Mouse (Mus musculus): ENCODE measurements around the gene Pcbp4. TPM values are rescaled to one million over a fixed set of nuclear protein-coding genes. Genes with fewer than 3 reads are reported as not detected.

Gene Pcbp4
- polyA plus RNA-seq, 2 experiments = 88.0 to 238 TPM

DNA sequence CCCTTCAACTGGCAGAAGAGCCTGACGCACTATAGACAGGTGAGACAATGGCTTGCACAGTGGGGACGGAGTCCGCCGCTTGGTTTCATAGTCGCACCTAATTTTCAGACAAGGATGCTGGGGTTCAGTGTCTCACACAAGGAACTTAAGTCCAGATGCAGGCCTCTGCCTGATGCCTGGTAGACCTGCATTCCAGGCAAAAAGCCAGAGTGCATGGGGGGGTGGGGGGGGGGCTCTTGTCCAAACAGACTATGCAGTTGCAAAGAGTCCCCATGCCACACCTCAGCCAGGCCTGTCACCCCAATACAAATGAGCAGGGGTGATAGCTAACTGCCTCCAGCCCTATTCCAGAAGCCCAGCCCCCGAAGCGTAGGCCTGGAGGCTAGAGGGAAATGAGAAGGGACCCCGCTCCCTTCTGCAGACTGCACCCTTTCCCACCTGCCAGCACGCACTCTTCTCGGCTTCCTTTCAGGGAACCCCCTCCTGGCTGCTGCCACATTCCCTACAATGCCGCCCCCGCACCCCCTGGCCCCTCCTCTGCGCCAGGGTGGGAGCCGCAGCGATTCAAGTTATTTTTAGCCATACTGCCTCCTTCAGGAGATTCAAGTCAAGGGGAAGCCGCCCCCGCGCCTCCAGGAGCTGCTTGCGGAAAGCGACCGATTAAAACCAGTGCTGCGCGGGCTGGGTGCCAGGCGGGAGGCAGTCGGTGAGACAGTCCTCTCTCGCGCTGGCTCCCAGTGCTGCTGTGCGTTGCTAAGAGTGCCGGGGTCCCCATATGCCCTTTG is 35.1 kb upstream of the Pcbp4 start:
- 0 out of 2 replicates have a peak, but pooled peaks have one; percentile 46 for TF ChIP-seq POLR2A (IDR thresholded peaks at IDR 0.05; ENCODE audit: borderline replicate concordance, extremely low read depth, insufficient read depth, insufficient read length)
- peak; percentile 73 for ATAC-seq (ENCODE audit: low FRiP score, low read depth)
- peak; percentile 90 for DNase-seq (ENCODE audit: low spot score)
- peaks cover 43% of the 10 kb centered on the region for H3K4me1 ChIP-seq (ENCODE audit: control insufficient read depth, insufficient read depth, low read length)
- no peaks in the 10 kb centered on the region for H3K36me3 ChIP-seq (ENCODE audit: control insufficient read depth, insufficient read depth, low read length)
- H3K27ac ChIP-seq (replicated peaks; ENCODE audit: low read depth, low read length) = peak overlapping the region; percentile 53
- 14% methylated on average over 29 of the region's 29 CpGs for WGBS
- no peaks in the 10 kb centered on the region for H3K9me3 ChIP-seq (ENCODE audit: control insufficient read depth, low read length)
- H3K9ac ChIP-seq (ENCODE audit: low read depth, low read length, severe bottlenecking) = peak overlapping the region; percentile 25
- H3K4me3 ChIP-seq (replicated peaks; ENCODE audit: low read length) = peak overlapping the region; percentile 18
- H3K27me3 ChIP-seq (ENCODE audit: control insufficient read depth, insufficient read depth, low read length) = no peaks in the 10 kb centered on the region
- H3K4me2 ChIP-seq (replicated peaks; ENCODE audit: low read depth, low read length, severe bottlenecking) = peak overlapping the region; percentile 51

DNA sequence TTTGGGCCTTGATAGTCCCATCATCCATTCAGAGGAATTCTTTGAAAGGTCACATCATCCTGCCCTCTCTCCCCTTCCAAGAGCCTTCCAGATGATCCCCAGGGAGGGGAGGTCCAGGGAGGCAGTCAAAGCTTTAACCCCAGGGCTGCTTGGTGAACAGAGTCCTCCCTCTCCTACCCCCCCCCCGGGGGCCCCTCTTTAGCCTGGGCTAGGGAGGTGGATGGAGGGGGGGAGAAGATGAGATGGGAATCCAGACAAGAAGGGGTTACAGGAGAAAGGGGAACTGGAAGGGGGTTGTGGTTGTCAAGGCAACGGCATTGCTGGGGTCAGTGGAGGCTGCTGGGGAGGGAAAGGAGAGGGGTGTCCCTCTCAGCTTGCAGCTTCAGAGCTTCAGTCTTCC is 32.5 kb upstream of the Pcbp4 start:
- TF ChIP-seq POLR2A (IDR thresholded peaks at IDR 0.05; ENCODE audit: borderline replicate concordance, extremely low read depth, insufficient read depth, insufficient read length) = no peak
- 3% methylated on average over 2 of the region's 2 CpGs for WGBS
- peak; percentile 58 for ATAC-seq (ENCODE audit: low FRiP score, low read depth)
- Histone ChIP-seq H3K9me3 (ENCODE audit: control insufficient read depth, low read length) (no peaks in the 10 kb centered on the region), H3K4me3 (replicated peaks; ENCODE audit: low read length) (no peak overlapping the region), H3K27ac (replicated peaks; ENCODE audit: low read depth, low read length) (peak overlapping the region; percentile 20; the same call in 1 of the 2 replicates), H3K27me3 (ENCODE audit: control insufficient read depth, insufficient read depth, low read length) (no peaks in the 10 kb centered on the region), H3K9ac (ENCODE audit: low read depth, low read length, severe bottlenecking) (no peak overlapping the region), H3K4me1 (ENCODE audit: control insufficient read depth, insufficient read depth, low read length) (peaks cover 43% of the 10 kb centered on the region), H3K36me3 (ENCODE audit: control insufficient read depth, insufficient read depth, low read length) (no peaks in the 10 kb centered on the region), H3K4me2 (replicated peaks; ENCODE audit: low read depth, low read length, severe bottlenecking) (0 out of 2 replicates have a peak overlapping the region, but pooled peaks have one; percentile 14)
- DNase-seq (ENCODE audit: low spot score) = peak; percentile 59

DNA sequence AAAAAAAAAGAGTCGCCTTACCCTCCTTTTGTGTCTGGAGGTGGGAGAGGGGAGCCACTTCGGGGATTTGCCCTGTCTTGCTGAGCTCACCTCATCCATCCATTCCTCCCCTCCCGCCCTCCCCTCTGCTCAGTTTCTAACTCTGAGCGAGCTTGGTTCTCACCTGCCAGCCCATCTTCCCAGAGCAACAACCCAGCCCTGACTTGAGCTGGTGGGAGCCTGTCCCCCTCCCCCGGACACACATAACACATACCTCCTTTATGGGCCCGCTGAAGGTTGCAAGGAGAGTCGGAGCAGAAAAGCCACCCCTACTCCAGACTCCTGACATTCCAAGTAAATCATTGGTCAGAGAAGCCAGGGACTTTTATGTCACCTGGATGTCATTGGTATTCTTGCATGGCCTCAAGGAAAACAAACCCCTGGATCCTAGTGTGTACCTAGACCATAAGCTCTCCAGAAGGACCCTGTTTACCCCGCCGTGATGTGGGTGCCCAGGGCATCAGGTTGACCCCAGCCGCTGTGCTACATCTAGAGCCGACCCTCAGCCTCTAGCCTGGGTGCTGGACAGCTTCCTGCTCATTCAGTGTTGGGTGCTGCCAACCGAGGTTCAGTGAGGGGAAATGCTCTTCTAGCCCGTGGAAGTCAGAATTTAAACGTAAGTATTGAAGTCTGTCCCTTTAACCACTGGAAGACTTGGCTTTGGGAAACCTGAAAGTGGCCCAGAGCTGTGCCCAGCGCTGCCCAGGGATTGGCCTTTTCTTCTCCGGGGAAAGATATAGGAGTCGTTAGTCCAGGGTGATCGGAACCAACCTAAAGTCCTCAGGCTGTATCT is 31.8 kb upstream of the Pcbp4 start:
- Histone ChIP-seq H3K4me1 (ENCODE audit: control insufficient read depth, insufficient read depth, low read length) (peaks cover 43% of the 10 kb centered on the region), H3K9me3 (ENCODE audit: control insufficient read depth, low read length) (no peaks in the 10 kb centered on the region), H3K9ac (ENCODE audit: low read depth, low read length, severe bottlenecking) (no peak overlapping the region), H3K36me3 (ENCODE audit: control insufficient read depth, insufficient read depth, low read length) (no peaks in the 10 kb centered on the region), H3K4me3 (replicated peaks; ENCODE audit: low read length) (no peak overlapping the region), H3K27ac (replicated peaks; ENCODE audit: low read depth, low read length) (0 out of 2 replicates have a peak overlapping the region, but pooled peaks have one; percentile 20), H3K27me3 (ENCODE audit: control insufficient read depth, insufficient read depth, low read length) (no peaks in the 10 kb centered on the region), H3K4me2 (replicated peaks; ENCODE audit: low read depth, low read length, severe bottlenecking) (peak overlapping the region; percentile 33)
- 13% methylated on average over 18 of the region's 18 CpGs for WGBS
- TF ChIP-seq POLR2A (IDR thresholded peaks at IDR 0.05; ENCODE audit: borderline replicate concordance, extremely low read depth, insufficient read depth, insufficient read length) = no peak
- ATAC-seq (ENCODE audit: low FRiP score, low read depth) (peak; percentile 13; the same call in 1 of the 2 replicates), DNase-seq (ENCODE audit: low spot score) (no peak)

DNA sequence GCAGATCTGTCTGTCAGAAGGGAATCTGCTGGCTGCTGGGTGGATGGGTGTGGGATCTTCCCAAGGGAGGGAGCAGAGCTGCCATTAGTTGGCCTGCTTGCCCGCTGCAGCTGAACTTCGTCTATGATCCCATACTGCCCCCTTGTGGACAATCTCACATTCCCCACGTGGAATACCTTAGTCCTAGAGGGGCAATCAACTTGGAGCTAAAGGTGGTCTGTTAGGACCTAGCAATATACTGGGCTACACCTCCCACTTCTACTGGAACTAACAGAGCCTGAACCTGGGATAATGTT is 31.3 kb upstream of the Pcbp4 start:
- WGBS = 0% methylated on average over 3 of the region's 3 CpGs
- DNase-seq (ENCODE audit: low spot score) = peak; percentile 93
- Histone ChIP-seq H3K27me3 (ENCODE audit: control insufficient read depth, insufficient read depth, low read length) (no peaks in the 10 kb centered on the region), H3K9ac (ENCODE audit: low read depth, low read length, severe bottlenecking) (no peak overlapping the region), H3K4me2 (replicated peaks; ENCODE audit: low read depth, low read length, severe bottlenecking) (peak overlapping the region; percentile 33), H3K4me1 (ENCODE audit: control insufficient read depth, insufficient read depth, low read length) (peaks cover 43% of the 10 kb centered on the region), H3K4me3 (replicated peaks; ENCODE audit: low read length) (no peak overlapping the region), H3K9me3 (ENCODE audit: control insufficient read depth, low read length) (no peaks in the 10 kb centered on the region), H3K36me3 (ENCODE audit: control insufficient read depth, insufficient read depth, low read length) (no peaks in the 10 kb centered on the region), H3K27ac (replicated peaks; ENCODE audit: low read depth, low read length) (no peak overlapping the region)
- TF ChIP-seq POLR2A (IDR thresholded peaks at IDR 0.05; ENCODE audit: borderline replicate concordance, extremely low read depth, insufficient read depth, insufficient read length) = no peak
- ATAC-seq (ENCODE audit: low FRiP score, low read depth) = peak; percentile 69

DNA sequence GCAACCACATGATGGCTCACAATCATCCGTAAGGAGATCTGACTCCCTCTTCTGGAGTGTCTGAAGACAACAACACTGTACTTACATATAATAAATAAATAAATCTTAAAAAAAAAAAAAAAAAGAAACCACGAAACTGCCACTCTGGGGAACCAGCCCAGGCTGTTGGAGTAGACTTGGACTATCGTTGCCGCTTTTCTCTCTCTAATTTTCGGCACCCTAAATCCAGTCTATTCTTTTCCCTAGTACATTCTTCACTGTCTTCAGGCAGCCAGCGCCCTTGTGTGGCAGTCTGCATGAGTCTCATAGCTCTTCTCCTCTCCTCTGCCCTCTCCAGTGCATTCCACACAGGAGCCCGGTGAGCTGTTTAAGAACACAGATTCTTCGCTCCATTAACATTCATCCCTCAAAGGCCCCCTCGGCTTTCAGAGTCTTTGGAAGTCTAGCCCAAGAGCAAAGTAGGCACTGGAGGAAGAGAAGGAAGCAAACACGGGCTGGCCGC is 24.3 kb upstream of the Pcbp4 start:
- peak overlapping the region; percentile 91 for H3K4me3 ChIP-seq (replicated peaks; ENCODE audit: low read length)
- peak overlapping the region; percentile 88 for H3K4me2 ChIP-seq (replicated peaks; ENCODE audit: low read depth, low read length, severe bottlenecking)
- no peaks in the 10 kb centered on the region for H3K27me3 ChIP-seq (ENCODE audit: control insufficient read depth, insufficient read depth, low read length)
- peak overlapping the region; percentile 97 for H3K27ac ChIP-seq (replicated peaks; ENCODE audit: low read depth, low read length)
- TF ChIP-seq POLR2A (IDR thresholded peaks at IDR 0.05; ENCODE audit: borderline replicate concordance, extremely low read depth, insufficient read depth, insufficient read length) = no peak
- 14% methylated on average over 11 of the region's 11 CpGs for WGBS
- peak overlapping the region; percentile 61 for H3K9ac ChIP-seq (ENCODE audit: low read depth, low read length, severe bottlenecking)
- peaks cover 33% of the 10 kb centered on the region for H3K36me3 ChIP-seq (ENCODE audit: control insufficient read depth, insufficient read depth, low read length)
- ATAC-seq (ENCODE audit: low FRiP score, low read depth) = peak; percentile 60
- no peak for DNase-seq (ENCODE audit: low spot score)
- H3K9me3 ChIP-seq (ENCODE audit: control insufficient read depth, low read length) = no peaks in the 10 kb centered on the region
- peaks cover 8% of the 10 kb centered on the region; the same call in 1 of the 2 replicates for H3K4me1 ChIP-seq (ENCODE audit: control insufficient read depth, insufficient read depth, low read length)
